20 mouse cellular contexts compared by ENCODE assay signal in the genomic region with DNA sequence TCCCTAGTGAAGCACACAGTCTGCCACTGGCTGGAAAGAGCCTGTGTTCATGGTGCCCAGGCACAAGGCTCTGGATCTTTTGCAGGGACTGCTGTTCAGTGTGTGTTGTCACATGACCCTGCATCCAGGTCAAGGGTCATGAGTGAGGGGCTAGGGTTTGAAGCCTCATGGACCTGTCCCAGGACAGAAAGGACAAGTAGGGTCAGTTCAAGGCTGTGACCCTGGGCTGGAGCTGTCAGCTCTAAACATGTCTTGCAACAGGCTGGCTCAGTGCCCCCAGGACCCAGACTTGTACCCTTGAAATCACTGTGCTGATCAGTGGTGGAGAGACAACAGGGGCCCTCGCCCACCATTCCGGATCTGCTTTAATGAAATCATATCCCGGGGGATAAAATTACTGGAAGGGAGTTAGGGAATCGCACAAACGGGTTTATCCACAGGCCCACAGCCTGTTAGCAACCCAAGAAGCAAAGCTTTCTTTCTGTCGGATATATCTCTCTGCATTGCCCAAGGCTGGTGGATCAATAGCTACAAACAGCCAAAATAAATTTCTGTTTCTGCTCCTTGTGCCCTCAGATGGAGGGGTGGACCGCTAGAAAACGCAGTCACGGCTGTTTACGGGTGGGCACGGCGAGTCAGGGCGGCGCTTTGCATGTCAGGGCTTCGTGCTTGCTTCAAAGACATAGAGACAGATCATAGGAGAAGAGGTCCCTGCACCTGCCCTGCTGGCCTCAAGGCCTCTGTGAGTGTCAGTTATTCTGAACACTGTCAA. TPM values are rescaled to one million over a fixed set of nuclear protein-coding genes. Genes with fewer than 3 reads are reported as not detected.
DNase-seq lines count a peak whose midpoint lies in the region; ATAC-seq and TF ChIP-seq lines count a peak whose summit lies in the region.
"Had no signal": no experiment of that assay in that cellular context is flagged by ENCODE, and none has a peak within 500 bp of the region (broad histone marks: within the 10 kb centered on the region; RNA-seq: fewer than 3 reads in every experiment).

No protein-coding gene starts in this region.

- no peak overlapping the region for H3K4me3 ChIP-seq in heart, embryonic 15.5 days
- H3K4me3 ChIP-seq in testis, adult 2 months (ENCODE audit: control insufficient read depth, low read depth, low read length), result no peak overlapping the region
- H3K4me3 ChIP-seq: hindbrain, embryonic 10.5 days had no signal

- ATAC-seq in heart, embryonic 15.5 days (replicated peaks; ENCODE audit: insufficient number of reproducible peaks, insufficient read depth, low FRiP score, low read depth), result no peak
- ATAC-seq: forebrain, embryonic 14.5 days; Patski had no signal

- peak overlapping the region; percentile 84 for H3K27ac ChIP-seq in heart, embryonic 15.5 days
- peak overlapping the region; percentile 34 for H3K27ac ChIP-seq in testis, adult 2 months (ENCODE audit: control insufficient read depth, insufficient read depth, low read depth, low read length)
- H3K27ac ChIP-seq: hindbrain, embryonic 10.5 days; macrophage had no signal

- H3K4me2 ChIP-seq in heart, embryonic 15.5 days, result no peak overlapping the region

- 83% methylated on average over 15 of the region's 15 CpGs for WGBS in heart, embryonic 15.5 days

- DNase-seq in adrenal gland, adult 2 months, result peak; percentile 77
- no peak for DNase-seq in adrenal gland, adult 18-20 months (ENCODE audit: low spot score in 2 of 2)
- DNase-seq in heart, postnatal 10 days, result no peak
- DNase-seq in testis, postnatal 10 days (ENCODE audit: low spot score), result no peak
- DNase-seq in thymus, postnatal 4 days, result peak; percentile 68
- no peak for DNase-seq in layer of hippocampus, postnatal 14 days (ENCODE audit: low spot score in 2 of 2)
- DNase-seq: cerebellum, adult 11 months; kidney, adult 11 months; kidney, postnatal 25 days; left cerebral cortex, postnatal 4 days; lung, adult 18-20 months; spleen, adult 18-20 months had no signal

- H3K4me1 ChIP-seq in heart, embryonic 15.5 days (replicated peaks), result peaks cover 48% of the 10 kb centered on the region
- H3K4me1 ChIP-seq in testis, adult 2 months (ENCODE audit: control insufficient read depth, insufficient read depth, low read length), result peaks cover 4% of the 10 kb centered on the region

- H3K27me3 ChIP-seq in heart, embryonic 15.5 days, result no peaks in the 10 kb centered on the region
- H3K27me3 ChIP-seq in testis, adult 2 months (ENCODE audit: control insufficient read depth, insufficient read depth, low read length), result no peaks in the 10 kb centered on the region
- H3K27me3 ChIP-seq: Patski had no signal

- intact Hi-C loops in heart, postnatal 10 days (cut with DNase I), result no loop called here

- no peaks in the 10 kb centered on the region for H3K9me3 ChIP-seq in heart, embryonic 15.5 days (replicated peaks)
- H3K9me3 ChIP-seq: hindbrain, embryonic 10.5 days had no signal

- no peak for TF ChIP-seq CTCF in testis, adult 2 months (IDR thresholded peaks at IDR 0.05; ENCODE audit: control insufficient read depth, insufficient read depth, insufficient replicate concordance, low read depth, low read length)

- TF ChIP-seq POLR2A in testis, adult 2 months (IDR thresholded peaks at IDR 0.05; ENCODE audit: control insufficient read depth, low read depth, low read length), result no peak

- H3K9ac ChIP-seq in heart, embryonic 15.5 days, result 0 out of 2 replicates have a peak overlapping the region, but pooled peaks have one; percentile 10

- no peaks in the 10 kb centered on the region for H3K36me3 ChIP-seq in heart, embryonic 15.5 days
- no peaks in the 10 kb centered on the region for H3K36me3 ChIP-seq in testis, adult 2 months (ENCODE audit: control insufficient read depth, insufficient read depth, low read length)
- H3K36me3 ChIP-seq: hindbrain, embryonic 10.5 days had no signal

RNA-seq across cellular contexts. Expression of a gene that starts 8.3 kb away (rescaled TPM):
- total RNA-seq in adrenal gland, adult 2 months (2021), result 1 to 10 TPM in 1 of 2 experiments, under 1 TPM in 1; 0.92 to 1.1 TPM
- 3.2 and 3.7 TPM in 2 replicates for polyA plus RNA-seq in adrenal gland, adult 2 months (2012; rRNA removed)
- total RNA-seq in adrenal gland, adult 18-20 months (2021), result under 1 TPM; 0.51 to 0.53 TPM
- 0.30 and 0.31 TPM in 2 replicates for polyA plus RNA-seq in heart, embryonic 15.5 days (2015; fragmentation: Nextera tagmentation; extraction: Ambion mirVana)
- under 1 TPM in 1 of 2 experiments, not detected in 1; 0.07 TPM for total RNA-seq in heart, postnatal 10 days (2021)
- polyA plus RNA-seq in testis, adult 2 months (2012; rRNA removed), result 5.1 and 5.4 TPM in 2 replicates
- total RNA-seq in layer of hippocampus, postnatal 14 days (2021), result under 1 TPM; 0.09 to 0.21 TPM
- total RNA-seq: monocyte, adult 5-6 weeks had no signal
- polyA plus RNA-seq: forebrain, embryonic 14.5 days; macrophage; neural tube, embryonic 14.5 days had no signal

Comparison
In these comparisons a context has a peak if more than half of its experiments do, and no peak if none do; other contexts are left out.
1. DNase-seq: peak in adrenal gland, adult 2 months (single experiment) and thymus, postnatal 4 days (single experiment); none in adrenal gland, adult 18-20 months (0 of 2), heart, postnatal 10 days (0 of 2), testis, postnatal 10 days (single experiment) and layer of hippocampus, postnatal 14 days (0 of 2).